Mouse (Mus musculus): ENCODE results near the gene Vdac2. TPM values are rescaled to one million over a fixed set of nuclear protein-coding genes. Genes with fewer than 3 reads are reported as not detected.

The Vdac2 gene
- 355 and 383 TPM in 2 replicates for polyA plus RNA-seq (2015; fragmentation: Nextera tagmentation; extraction: Ambion mirVana)

- H3K27ac ChIP-seq = no peak within 1 kb of the TSS
- ATAC-seq (replicated peaks; ENCODE audit: low FRiP score, low read depth) (no peak), DNase-seq (ENCODE audit: low spot score) (no peak)
- H3K27me3 ChIP-seq (ENCODE audit: insufficient read depth, low read length) = no peaks in the 10 kb centered on the region
- H3K4me3 ChIP-seq (replicated peaks; ENCODE audit: low read depth, low read length) = no peak within 1 kb of the TSS
- no peaks in the 10 kb centered on the region for H3K36me3 ChIP-seq (ENCODE audit: insufficient read depth, low read length)
- H3K9me3 ChIP-seq (replicated peaks; ENCODE audit: low read length) = no peaks in the 10 kb centered on the region
- TF ChIP-seq CTCF (IDR thresholded peaks at IDR 0.05; ENCODE audit: low read depth) = no peak
- WGBS = 72% methylated on average over 2 of the region's 2 CpGs
- H3K9ac ChIP-seq (ENCODE audit: low read depth, low read length) = no peak within 1 kb of the TSS
- H3K4me2 ChIP-seq (ENCODE audit: low read length) = no peak within 1 kb of the TSS
- peaks cover 18% of the 10 kb centered on the region; the same call in 1 of the 2 replicates for H3K4me1 ChIP-seq (replicated peaks; ENCODE audit: insufficient read depth, low read length)
Measured at GRCm38 (mm10) chr14:21824938-21825337, at the start of gene Vdac2. Vdac2 (plus strand) TSS chr14:21825238.

- H3K9me3 ChIP-seq (replicated peaks; ENCODE audit: low read length) = no peaks in the 10 kb centered on the region
- H3K27me3 ChIP-seq (ENCODE audit: insufficient read depth, low read length) = no peaks in the 10 kb centered on the region
- ATAC-seq (replicated peaks; ENCODE audit: low FRiP score, low read depth) (no peak), DNase-seq (ENCODE audit: low spot score) (no peak)
- 92% methylated on average over 4 of the region's 4 CpGs for WGBS
- no peak overlapping the region for H3K4me2 ChIP-seq (ENCODE audit: low read length)
- no peak overlapping the region for H3K27ac ChIP-seq
- H3K36me3 ChIP-seq (ENCODE audit: insufficient read depth, low read length) = peaks cover 19% of the 10 kb centered on the region
- no peak for TF ChIP-seq CTCF (IDR thresholded peaks at IDR 0.05; ENCODE audit: low read depth)
- no peak overlapping the region for H3K9ac ChIP-seq (ENCODE audit: low read depth, low read length)
- no peak overlapping the region for H3K4me3 ChIP-seq (replicated peaks; ENCODE audit: low read depth, low read length)
- H3K4me1 ChIP-seq (replicated peaks; ENCODE audit: insufficient read depth, low read length) = 0 out of 2 replicates have a peak, but pooled peaks cover 5% of the 10 kb centered on the region
Measured at GRCm38 (mm10) chr14:21776201-21776600, 48.8 kb upstream of the Vdac2 start.

DNA sequence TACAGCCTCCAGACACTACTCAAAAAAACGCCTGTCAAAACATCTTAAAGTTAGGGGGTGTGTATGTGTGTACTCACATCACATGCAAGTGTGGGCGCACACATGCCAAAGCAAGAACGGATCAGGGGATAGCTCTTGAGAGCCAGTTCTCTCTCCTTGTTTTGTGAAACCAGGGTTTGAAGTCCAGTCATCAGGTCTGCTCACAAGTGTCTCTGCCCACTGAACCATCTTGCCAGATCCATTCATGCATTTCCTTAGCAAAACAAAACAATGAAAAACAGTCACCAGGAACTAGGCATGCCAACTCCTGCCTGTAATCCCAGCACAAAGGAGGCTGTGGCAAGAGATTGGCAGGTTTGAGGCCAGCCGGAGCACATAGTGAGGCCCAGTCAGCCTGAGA is 38.5 kb upstream of the Vdac2 start:
- no peak overlapping the region for H3K9ac ChIP-seq (ENCODE audit: low read depth, low read length)
- ATAC-seq (replicated peaks; ENCODE audit: low FRiP score, low read depth) = 0 out of 2 replicates have a peak, but pooled peaks have one; percentile 29
- H3K9me3 ChIP-seq (replicated peaks; ENCODE audit: low read length) = no peaks in the 10 kb centered on the region
- no peak overlapping the region for H3K4me3 ChIP-seq (replicated peaks; ENCODE audit: low read depth, low read length)
- 82% methylated on average over 4 of the region's 4 CpGs for WGBS
- DNase-seq (ENCODE audit: low spot score) = no peak
- no peaks in the 10 kb centered on the region for H3K27me3 ChIP-seq (ENCODE audit: insufficient read depth, low read length)
- no peak for TF ChIP-seq CTCF (IDR thresholded peaks at IDR 0.05; ENCODE audit: low read depth)
- peaks cover 5% of the 10 kb centered on the region; the same call in 1 of the 2 replicates for H3K36me3 ChIP-seq (ENCODE audit: insufficient read depth, low read length)
- no peaks in the 10 kb centered on the region for H3K4me1 ChIP-seq (replicated peaks; ENCODE audit: insufficient read depth, low read length)
- H3K27ac ChIP-seq = no peak overlapping the region
- H3K4me2 ChIP-seq (ENCODE audit: low read length) = no peak overlapping the region

GRCm38 (mm10) chr14:21787374-21787773 is 37.7 kb upstream of the Vdac2 start:
- H3K27me3 ChIP-seq (ENCODE audit: insufficient read depth, low read length) = no peaks in the 10 kb centered on the region
- ATAC-seq (replicated peaks; ENCODE audit: low FRiP score, low read depth) (no peak), DNase-seq (ENCODE audit: low spot score) (no peak)
- H3K4me1 ChIP-seq (replicated peaks; ENCODE audit: insufficient read depth, low read length) = no peaks in the 10 kb centered on the region
- TF ChIP-seq CTCF (IDR thresholded peaks at IDR 0.05; ENCODE audit: low read depth) = no peak
- H3K27ac ChIP-seq = no peak overlapping the region
- no peaks in the 10 kb centered on the region for H3K9me3 ChIP-seq (replicated peaks; ENCODE audit: low read length)
- H3K4me3 ChIP-seq (replicated peaks; ENCODE audit: low read depth, low read length) = no peak overlapping the region
- H3K36me3 ChIP-seq (ENCODE audit: insufficient read depth, low read length) = peaks cover 5% of the 10 kb centered on the region; the same call in 1 of the 2 replicates
- H3K4me2 ChIP-seq (ENCODE audit: low read length) = no peak overlapping the region
- 58% methylated on average over 3 of the region's 3 CpGs for WGBS
- no peak overlapping the region for H3K9ac ChIP-seq (ENCODE audit: low read depth, low read length)

- H3K27ac ChIP-seq = no peak overlapping the region
- H3K4me3 ChIP-seq (replicated peaks; ENCODE audit: low read depth, low read length) = no peak overlapping the region
Measured at GRCm38 (mm10) chr14:21788121-21788520, 36.9 kb upstream of the Vdac2 start.

GRCm38 (mm10) chr14:21790585-21791251 is 34.3 kb upstream of the Vdac2 start:
- Histone ChIP-seq H3K27ac (no peak overlapping the region), H3K9ac (ENCODE audit: low read depth, low read length) (no peak overlapping the region), H3K4me1 (replicated peaks; ENCODE audit: insufficient read depth, low read length) (no peaks in the 10 kb centered on the region), H3K9me3 (replicated peaks; ENCODE audit: low read length) (no peaks in the 10 kb centered on the region), H3K4me3 (replicated peaks; ENCODE audit: low read depth, low read length) (no peak overlapping the region), H3K4me2 (ENCODE audit: low read length) (no peak overlapping the region), H3K36me3 (ENCODE audit: insufficient read depth, low read length) (peaks cover 4% of the 10 kb centered on the region; the same call in 1 of the 2 replicates), H3K27me3 (ENCODE audit: insufficient read depth, low read length) (no peaks in the 10 kb centered on the region)
- WGBS = 82% methylated on average over 9 of the region's 9 CpGs
- no peak for TF ChIP-seq CTCF (IDR thresholded peaks at IDR 0.05; ENCODE audit: low read depth)
- no peak for ATAC-seq (replicated peaks; ENCODE audit: low FRiP score, low read depth)
- no peak for DNase-seq (ENCODE audit: low spot score)

More at GRCm38 (mm10) chr14:21788121-21788520, 36.9 kb upstream of the Vdac2 start:
- DNase-seq (ENCODE audit: low spot score) (no peak), ATAC-seq (replicated peaks; ENCODE audit: low FRiP score, low read depth) (no peak)
- no peaks in the 10 kb centered on the region for H3K27me3 ChIP-seq (ENCODE audit: insufficient read depth, low read length)
- 85% methylated on average over 5 of the region's 5 CpGs for WGBS
- H3K4me1 ChIP-seq (replicated peaks; ENCODE audit: insufficient read depth, low read length) = no peaks in the 10 kb centered on the region
- TF ChIP-seq CTCF (IDR thresholded peaks at IDR 0.05; ENCODE audit: low read depth) = no peak
- H3K9me3 ChIP-seq (replicated peaks; ENCODE audit: low read length) = no peaks in the 10 kb centered on the region
- H3K9ac ChIP-seq (ENCODE audit: low read depth, low read length) = no peak overlapping the region
- H3K4me2 ChIP-seq (ENCODE audit: low read length) = no peak overlapping the region
- H3K36me3 ChIP-seq (ENCODE audit: insufficient read depth, low read length) = peaks cover 5% of the 10 kb centered on the region
